ENCODE assay signal across 9 mouse cellular contexts in the genomic region with DNA sequence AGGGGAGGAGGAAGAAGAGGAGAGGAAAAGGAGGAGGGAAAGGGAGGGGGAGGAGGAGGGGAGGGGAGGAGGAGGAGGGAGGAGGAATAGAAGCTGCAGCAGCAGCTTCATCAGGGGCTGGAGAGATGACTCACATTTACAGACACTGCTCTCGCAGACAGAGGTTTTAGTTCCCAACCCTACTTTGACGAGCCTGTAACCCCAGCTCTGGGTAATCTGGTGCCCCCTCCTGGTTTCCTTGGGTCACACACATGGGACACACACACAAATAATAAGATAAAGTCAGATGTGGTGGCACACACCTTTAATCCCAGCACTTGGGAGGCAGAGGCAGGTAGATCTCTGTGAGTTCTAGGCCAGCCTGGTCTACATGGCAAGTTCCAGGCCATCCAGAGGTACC. TPM values are rescaled to one million over a fixed set of nuclear protein-coding genes. Genes with fewer than 3 reads are reported as not detected.
DNase-seq lines count a peak whose midpoint lies in the region; ATAC-seq lines count a peak whose summit lies in the region.
"Had no signal": no experiment of that assay in that cellular context is flagged by ENCODE, and none has a peak within 500 bp of the region (broad histone marks: within the 10 kb centered on the region; RNA-seq: fewer than 3 reads in every experiment).

No protein-coding gene starts in this region.

- H3K36me3 ChIP-seq in liver, embryonic 12.5 days = no peaks in the 10 kb centered on the region
- H3K36me3 ChIP-seq in forebrain, embryonic 15.5 days = peaks cover 29% of the 10 kb centered on the region

- H3K27me3 ChIP-seq in liver, embryonic 12.5 days (replicated peaks) = 0 out of 2 replicates have a peak, but pooled peaks cover 8% of the 10 kb centered on the region
- H3K27me3 ChIP-seq in forebrain, embryonic 15.5 days = no peaks in the 10 kb centered on the region
- H3K27me3 ChIP-seq: Patski had no signal

- H3K27ac ChIP-seq in liver, embryonic 12.5 days = no peak overlapping the region
- H3K27ac ChIP-seq in forebrain, embryonic 15.5 days (replicated peaks) = no peak overlapping the region

- H3K4me2 ChIP-seq in liver, embryonic 12.5 days = no peak overlapping the region
- H3K4me2 ChIP-seq in forebrain, embryonic 15.5 days (replicated peaks) = no peak overlapping the region

- H3K4me3 ChIP-seq in liver, embryonic 12.5 days = no peak overlapping the region
- no peak overlapping the region for H3K4me3 ChIP-seq in forebrain, embryonic 15.5 days

- no peaks in the 10 kb centered on the region for H3K9me3 ChIP-seq in liver, embryonic 12.5 days (replicated peaks)
- no peaks in the 10 kb centered on the region for H3K9me3 ChIP-seq in forebrain, embryonic 15.5 days

- WGBS in liver, embryonic 12.5 days (ENCODE audit: insufficient replicate concordance) = 6% methylated on average over 2 of the region's 2 CpGs
- 37% methylated on average over 2 of the region's 2 CpGs for WGBS in forebrain, embryonic 15.5 days

- peaks cover 17% of the 10 kb centered on the region for H3K4me1 ChIP-seq in liver, embryonic 12.5 days
- no peaks in the 10 kb centered on the region for H3K4me1 ChIP-seq in forebrain, embryonic 15.5 days

- no peak overlapping the region for H3K9ac ChIP-seq in liver, embryonic 12.5 days
- no peak overlapping the region for H3K9ac ChIP-seq in forebrain, embryonic 15.5 days (replicated peaks)

- ATAC-seq in liver, embryonic 12.5 days = 0 out of 2 replicates have a peak, but pooled peaks have one; percentile 51
- no peak for ATAC-seq in forebrain, embryonic 15.5 days (replicated peaks)
- ATAC-seq: Patski had no signal

- DNase-seq in adrenal gland, adult 2 months = peak; percentile 43
- DNase-seq in adrenal gland, adult 18-20 months (ENCODE audit: low spot score in 2 of 2) = no peak
- DNase-seq in retina, embryonic 14.5 days (ENCODE audit: low spot score) = peak; percentile 35
- DNase-seq in retina, postnatal 1 day = no peak
- DNase-seq in thymus, postnatal 25 days = peak; percentile 38
- DNase-seq in cerebellum, adult 18-20 months = no peak

RNA-seq across cellular contexts. Expression of a gene that starts 19.1 kb away (rescaled TPM):
- total RNA-seq in adrenal gland, adult 2 months (2021) = 100 to 1,000 TPM in 1 of 2 experiments, 10 to 100 TPM in 1; 76.7 to 111 TPM
- polyA plus RNA-seq in adrenal gland, adult 2 months (2012; rRNA removed) = 25.3 and 28.9 TPM in 2 replicates
- total RNA-seq in adrenal gland, adult 18-20 months (2021) = 10 to 100 TPM; 88.9 to 94.8 TPM
- polyA plus RNA-seq in liver, embryonic 12.5 days (2016; fragmentation: Nextera tagmentation; extraction: Ambion mirVana) = 65.1 and 68.4 TPM in 2 replicates
- 21.5 and 25.5 TPM in 2 replicates for polyA plus RNA-seq in forebrain, embryonic 15.5 days (2015; fragmentation: Nextera tagmentation; extraction: Ambion mirVana)

RNA-seq across cellular contexts. Expression of a gene that starts 27.2 kb away (rescaled TPM):
- 10 to 100 TPM in 1 of 2 experiments, 1 to 10 TPM in 1; 7.4 to 13.6 TPM for total RNA-seq in adrenal gland, adult 2 months (2021)
- 4.5 and 4.7 TPM in 2 replicates for polyA plus RNA-seq in adrenal gland, adult 2 months (2012; rRNA removed)
- 1 to 10 TPM; 6.9 to 8.8 TPM for total RNA-seq in adrenal gland, adult 18-20 months (2021)
- polyA plus RNA-seq in liver, embryonic 12.5 days (2016; fragmentation: Nextera tagmentation; extraction: Ambion mirVana) = 9.6 and 10.0 TPM in 2 replicates
- 101 and 103 TPM in 2 replicates for polyA plus RNA-seq in forebrain, embryonic 15.5 days (2015; fragmentation: Nextera tagmentation; extraction: Ambion mirVana)

RNA-seq across cellular contexts. Expression of a gene that starts 43.2 kb away (rescaled TPM):
- 1 to 10 TPM; 3.2 to 7.3 TPM for total RNA-seq in adrenal gland, adult 2 months (2021)
- polyA plus RNA-seq in adrenal gland, adult 2 months (2012; rRNA removed) = 9.1 and 11.4 TPM in 2 replicates
- total RNA-seq in adrenal gland, adult 18-20 months (2021) = 1 to 10 TPM; 3.9 to 4.8 TPM
- 2.2 and 2.7 TPM in 2 replicates for polyA plus RNA-seq in liver, embryonic 12.5 days (2016; fragmentation: Nextera tagmentation; extraction: Ambion mirVana)
- polyA plus RNA-seq in forebrain, embryonic 15.5 days (2015; fragmentation: Nextera tagmentation; extraction: Ambion mirVana) = 0.60 and 1.2 TPM in 2 replicates

Comparison
In these comparisons a context has a peak if more than half of its experiments do, and no peak if none do; other contexts are left out.
1. DNase-seq: peak in adrenal gland, adult 2 months (single experiment), retina, embryonic 14.5 days (single experiment) and thymus, postnatal 25 days (single experiment); none in adrenal gland, adult 18-20 months (0 of 2), retina, postnatal 1 day (single experiment) and cerebellum, adult 18-20 months (0 of 2).